Mouse (Mus musculus) midbrain, embryonic 16.5 days (tissue): ENCODE measurements around the gene Rnd1. TPM values are rescaled to one million over a fixed set of nuclear protein-coding genes. Genes with fewer than 3 reads are reported as not detected.

Experiments
- ATAC-seq: fragments of 200-750 bp; cut with Nextera tagmentation; 2 replicates; pipeline ENCODE4 v1.8.0; 2017; ENCODE audit warnings: moderate TSS enrichment
- H3K27ac ChIP-seq: fragments of 300-500 bp; sonication (generic); 2 replicates; pipeline ENCODE4 v1.5.1; 2014; ENCODE audit warnings: mild to moderate bottlenecking, low read length, mixed read lengths
- H3K27me3 ChIP-seq: fragments of 300-500 bp; sonication (generic); 2 replicates; pipeline ENCODE4 v1.6.1; 2014; ENCODE audit warnings: low read depth, low read length, mixed read lengths; ENCODE audit not compliant: control insufficient read depth, insufficient read depth
- H3K36me3 ChIP-seq: fragments of 300-500 bp; sonication (generic); 2 replicates; pipeline ENCODE4 v1.6.1; 2014; ENCODE audit warnings: mild to moderate bottlenecking, low read length, moderate library complexity, mixed read lengths; ENCODE audit not compliant: control insufficient read depth, insufficient read depth
- H3K4me1 ChIP-seq: fragments of 300-500 bp; sonication (generic); 2 replicates; pipeline ENCODE4 v1.6.1; 2014; ENCODE audit warnings: mild to moderate bottlenecking, low read length, mixed read lengths; ENCODE audit not compliant: control insufficient read depth, insufficient read depth
- H3K4me2 ChIP-seq: fragments of 300-500 bp; sonication (generic); 2 replicates; pipeline ENCODE4 v1.6.1; 2014; ENCODE audit warnings: mild to moderate bottlenecking, low read length, mixed read lengths
- H3K4me3 ChIP-seq: fragments of 300-500 bp; sonication (generic); 2 replicates; pipeline ENCODE4 v1.5.1; 2014; ENCODE audit warnings: low read depth, mild to moderate bottlenecking, low read length, moderate library complexity, mixed read lengths
- H3K9ac ChIP-seq: fragments of 300-500 bp; sonication (generic); 2 replicates; pipeline ENCODE4 v1.6.1; 2014; ENCODE audit warnings: low read depth, low read length, mixed read lengths
- H3K9me3 ChIP-seq: fragments of 300-500 bp; sonication (generic); replicated peaks from 2 replicates; pipeline ENCODE4 v1.6.1; 2014; ENCODE audit warnings: mild to moderate bottlenecking, low read length, mixed read lengths; ENCODE audit not compliant: control insufficient read depth, poor library complexity, severe bottlenecking
- WGBS: fragments of 180-500 bp; shearing (Covaris S2); extraction: QIAGEN DNeasy Blood & Tissue Kit; methylation state at CpG from one replicate; pipeline ENCODE4 v1.1.7; 2014; 5-methylcytosine and 5-hydroxymethylcytosine counted together
- polyA plus RNA-seq: library from polyadenylated mRNA; unstranded; fragments of >200 nt; fragmentation: Nextera tagmentation; extraction: Ambion mirVana; gene quantifications from 2 replicates; pipeline ENCODE4 v1.2.1, GENCODE M21; 2015

The Rnd1 gene
- polyA plus RNA-seq, 1 experiment from 2014 or later = 19.8 TPM

GRCm38 (mm10) chr15:98707766-98708372 lies 30.6 kb upstream of the Rnd1 start, which contains the start of gene Ccdc65:
Ccdc65 (plus strand) TSS chr15:98708207.
- no peaks in the 10 kb centered on the region for H3K27me3 ChIP-seq
- H3K36me3 ChIP-seq = no peaks in the 10 kb centered on the region
- 17% methylated on average over 16 of the region's 16 CpGs for WGBS
- H3K9ac ChIP-seq = peak within 1 kb of the TSS; percentile 63
- H3K4me1 ChIP-seq = peaks cover 3% of the 10 kb centered on the region; the same call in 1 of the 2 replicates
- H3K9me3 ChIP-seq = no peaks in the 10 kb centered on the region
- peak within 1 kb of the TSS; percentile 45 for H3K4me3 ChIP-seq
- no peak within 1 kb of the TSS for H3K27ac ChIP-seq
- H3K4me2 ChIP-seq = peak within 1 kb of the TSS; percentile 67
- peak; percentile 66; the same call in 1 of the 2 replicates for ATAC-seq

- ATAC-seq = no peak
- no peak overlapping the region for H3K4me3 ChIP-seq
- H3K27me3 ChIP-seq = peaks cover 15% of the 10 kb centered on the region
- H3K36me3 ChIP-seq = no peaks in the 10 kb centered on the region
- no peaks in the 10 kb centered on the region for H3K9me3 ChIP-seq
- H3K4me1 ChIP-seq = peaks cover 10% of the 10 kb centered on the region
- H3K9ac ChIP-seq = no peak overlapping the region
- no peak overlapping the region for H3K4me2 ChIP-seq
- no peak overlapping the region for H3K27ac ChIP-seq
- 72% methylated on average over 9 of the region's 9 CpGs for WGBS
Observed at GRCm38 (mm10) chr15:98704312-98704711, 27.1 kb upstream of the Rnd1 start.

DNA sequence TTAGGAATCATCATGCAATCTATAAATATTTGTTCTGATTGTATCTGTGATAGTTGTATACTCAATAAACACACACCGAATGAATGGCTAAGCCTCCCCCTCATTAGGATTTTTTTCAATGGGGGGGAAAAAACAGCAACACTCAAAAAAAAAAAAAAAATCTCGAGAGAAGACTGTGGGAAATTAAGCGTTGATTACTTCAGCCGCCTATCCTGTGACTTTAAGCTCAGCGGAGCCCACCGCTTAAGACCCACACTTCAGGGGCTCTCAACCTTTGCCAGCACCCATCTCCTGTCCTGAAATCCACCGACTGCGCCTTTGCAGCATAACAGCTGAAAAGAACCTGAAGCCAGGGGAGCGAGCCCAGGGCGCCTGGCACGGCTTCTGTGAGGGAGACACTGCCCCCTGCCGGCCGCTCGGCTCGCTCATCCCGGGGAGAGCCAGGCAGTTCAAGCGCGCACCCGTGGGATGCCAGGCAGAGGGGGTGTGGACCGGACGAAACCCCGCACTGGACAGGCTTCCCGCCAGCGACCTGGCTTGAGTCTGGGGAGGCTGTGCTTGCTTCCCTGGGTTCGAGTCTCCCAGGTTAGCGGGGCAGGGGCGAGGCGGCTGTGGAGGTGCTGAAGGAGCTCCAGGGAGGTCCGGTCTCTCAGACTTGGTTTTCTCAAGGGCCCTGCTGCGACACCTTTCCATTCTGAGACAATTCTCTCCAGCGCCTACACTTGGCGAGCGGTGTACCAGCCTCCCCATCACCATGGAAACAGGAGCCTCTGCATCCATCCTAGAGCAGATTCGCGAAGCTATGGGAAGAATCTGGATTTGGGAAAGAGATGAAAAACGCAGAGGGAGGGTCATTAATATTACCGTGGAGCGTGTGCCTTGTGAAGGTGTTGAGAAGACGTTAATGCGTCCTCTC lies 22.2 kb upstream of the Rnd1 start:
- H3K27me3 ChIP-seq = peaks cover 15% of the 10 kb centered on the region
- peak; percentile 95 for ATAC-seq
- WGBS = 3% methylated on average over 40 of the region's 40 CpGs

GRCm38 (mm10) chr15:98696216-98696615 lies 19.0 kb upstream of the Rnd1 start:
- Histone ChIP-seq H3K9me3 (no peaks in the 10 kb centered on the region), H3K4me3 (no peak overlapping the region), H3K9ac (no peak overlapping the region), H3K36me3 (no peaks in the 10 kb centered on the region), H3K4me1 (peaks cover 19% of the 10 kb centered on the region), H3K4me2 (no peak overlapping the region), H3K27me3 (peaks cover 6% of the 10 kb centered on the region), H3K27ac (no peak overlapping the region)
- 57% methylated on average over 8 of the region's 8 CpGs for WGBS
- no peak for ATAC-seq

More for the DNA sequence above, 22.2 kb upstream of the Rnd1 start:
- Histone ChIP-seq H3K9me3 (no peaks in the 10 kb centered on the region), H3K27ac (peak overlapping the region; percentile 89), H3K4me3 (peak overlapping the region; percentile 52), H3K36me3 (no peaks in the 10 kb centered on the region), H3K9ac (peak overlapping the region; percentile 70), H3K4me2 (peak overlapping the region; percentile 79), H3K4me1 (peaks cover 7% of the 10 kb centered on the region)

DNA sequence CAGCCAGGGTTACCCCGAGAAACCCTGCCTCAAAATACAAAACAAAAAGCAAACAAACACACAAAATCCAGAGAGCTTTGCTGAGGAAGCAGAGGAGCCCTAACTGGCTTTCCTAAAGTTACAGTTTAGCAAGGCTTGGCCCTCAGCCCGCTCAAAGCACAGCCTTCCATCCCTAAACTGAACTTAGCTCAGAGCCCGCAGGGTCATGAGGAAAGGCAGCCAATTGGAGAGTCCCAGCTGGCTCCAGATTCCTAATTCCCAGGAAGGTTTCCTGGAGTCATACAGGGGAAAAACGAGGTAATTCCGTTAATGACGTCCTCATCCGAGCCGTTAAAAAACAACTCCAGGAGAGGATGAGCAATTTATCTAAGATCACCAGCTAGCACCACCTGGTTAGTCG lies 18.5 kb upstream of the Rnd1 start:
- no peaks in the 10 kb centered on the region for H3K36me3 ChIP-seq
- ATAC-seq = no peak
- no peak overlapping the region for H3K4me3 ChIP-seq
- H3K27ac ChIP-seq = no peak overlapping the region
- H3K4me2 ChIP-seq = no peak overlapping the region
- H3K9me3 ChIP-seq = no peaks in the 10 kb centered on the region
- 60% methylated on average over 9 of the region's 9 CpGs for WGBS
- H3K9ac ChIP-seq = no peak overlapping the region
- peaks cover 24% of the 10 kb centered on the region for H3K4me1 ChIP-seq
- H3K27me3 ChIP-seq = 0 out of 2 replicates have a peak, but pooled peaks cover under 1% of the 10 kb centered on the region

DNA sequence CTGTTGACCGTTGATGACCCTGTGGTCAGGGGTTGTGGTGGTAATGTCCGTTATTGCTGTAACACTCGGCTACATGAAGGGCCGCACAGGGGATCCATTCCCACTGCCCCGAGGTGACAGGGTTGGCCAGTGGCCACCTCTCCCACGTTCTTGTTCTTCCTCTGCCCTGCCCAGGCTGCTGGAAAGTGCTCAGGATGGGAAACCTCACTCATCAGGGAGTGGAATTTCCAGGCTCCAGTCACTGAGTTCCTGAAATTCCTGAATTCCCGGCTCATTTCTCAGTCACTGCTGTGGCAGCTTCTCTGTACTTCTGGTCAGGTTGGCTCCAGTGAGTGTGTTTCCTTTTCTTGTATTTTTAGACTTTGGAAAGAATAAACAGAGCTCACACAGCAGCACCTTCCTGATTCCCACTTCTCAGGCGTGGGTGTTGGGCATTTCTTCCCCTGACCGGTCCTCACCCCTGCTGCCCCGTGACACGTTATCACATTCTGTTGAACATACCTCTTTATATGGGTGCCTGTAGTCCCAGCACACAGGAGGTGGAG lies 15.0 kb upstream of the Rnd1 start:
- WGBS = 57% methylated on average over 11 of the region's 11 CpGs
- no peaks in the 10 kb centered on the region for H3K36me3 ChIP-seq

GRCm38 (mm10) chr15:98691486-98692147 lies 14.4 kb upstream of the Rnd1 start:
- Histone ChIP-seq H3K4me3 (no peak overlapping the region), H3K4me2 (peak overlapping the region; percentile 4), H3K9me3 (no peaks in the 10 kb centered on the region), H3K27ac (peak overlapping the region; percentile 53; the same call in 1 of the 2 replicates), H3K36me3 (no peaks in the 10 kb centered on the region), H3K27me3 (no peaks in the 10 kb centered on the region), H3K4me1 (peaks cover 18% of the 10 kb centered on the region), H3K9ac (no peak overlapping the region)
- 8% methylated on average over 7 of the region's 7 CpGs for WGBS
- peak; percentile 39; the same call in 1 of the 2 replicates for ATAC-seq

More for the DNA sequence above, 15.0 kb upstream of the Rnd1 start:
- no peak for ATAC-seq
- Histone ChIP-seq H3K9me3 (no peaks in the 10 kb centered on the region), H3K27me3 (no peaks in the 10 kb centered on the region), H3K4me2 (no peak overlapping the region), H3K4me3 (no peak overlapping the region), H3K9ac (no peak overlapping the region), H3K4me1 (peaks cover 18% of the 10 kb centered on the region), H3K27ac (0 out of 2 replicates have a peak overlapping the region, but pooled peaks have one; percentile 53)

DNA sequence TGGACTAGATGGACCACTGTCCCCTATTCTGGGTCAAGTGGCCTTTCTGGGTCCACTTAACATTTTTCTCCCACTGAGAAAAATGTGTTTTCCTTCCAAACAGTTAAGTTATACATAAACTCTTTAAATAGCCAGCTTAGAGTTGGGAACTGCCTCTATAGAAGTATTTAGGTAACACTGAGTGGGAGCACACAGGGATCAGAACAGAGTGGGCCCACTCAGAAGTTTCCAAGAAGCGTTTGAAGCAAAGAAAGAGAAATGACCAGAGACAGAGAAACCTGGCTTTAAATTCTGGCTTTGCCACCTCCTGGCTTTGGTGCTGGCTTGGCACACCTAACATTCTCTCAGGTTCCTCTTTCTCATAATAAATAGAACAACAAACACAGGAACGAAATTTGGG lies 12.4 kb upstream of the Rnd1 start:
- Histone ChIP-seq H3K27me3 (no peaks in the 10 kb centered on the region), H3K4me3 (no peak overlapping the region), H3K9ac (no peak overlapping the region), H3K9me3 (no peaks in the 10 kb centered on the region), H3K4me2 (no peak overlapping the region), H3K36me3 (no peaks in the 10 kb centered on the region), H3K27ac (no peak overlapping the region), H3K4me1 (peaks cover 18% of the 10 kb centered on the region)
- WGBS = 80% methylated on average over 2 of the region's 2 CpGs
- ATAC-seq = no peak
